ENCODE assay signal across 19 mouse cellular contexts in genomic region chr10:120189276-120189675, GRCm38 (mm10). TPM values are rescaled to one million over a fixed set of nuclear protein-coding genes. Genes with fewer than 3 reads are reported as not detected.
DNase-seq lines count a peak whose midpoint lies in the region; ATAC-seq and TF ChIP-seq lines count a peak whose summit lies in the region.
"Had no signal": no experiment of that assay in that cellular context is flagged by ENCODE, and none has a peak within 500 bp of the region (broad histone marks: within the 10 kb centered on the region; RNA-seq: fewer than 3 reads in every experiment).

No protein-coding gene starts in this region.

- no peak for DNase-seq in liver, embryonic 13.5 days
- DNase-seq in liver, embryonic 11.5 days (ENCODE audit: low spot score): no peak
- DNase-seq in liver, embryonic 14.5 days (ENCODE audit: low read depth in 3 of 3, low spot score in 3 of 3): no peak
- no peak for DNase-seq in cerebellum, adult 8-10 months
- DNase-seq in layer of hippocampus, adult 9-11 months: no peak
- DNase-seq: adrenal gland, adult 2 months; cerebellum, postnatal 14 days; kidney, postnatal 14 days; layer of hippocampus, postnatal 36 days; left cerebral cortex, postnatal 4 days; lung, embryonic 14.5 days had no signal

- H3K9me3 ChIP-seq in liver, embryonic 13.5 days (replicated peaks): no peaks in the 10 kb centered on the region
- H3K9me3 ChIP-seq in liver, embryonic 11.5 days (ENCODE audit: control insufficient read depth, low read length): no peaks in the 10 kb centered on the region
- no peaks in the 10 kb centered on the region for H3K9me3 ChIP-seq in liver, embryonic 14.5 days (ENCODE audit: control insufficient read depth, low read length)
- H3K9me3 ChIP-seq: embryonic facial prominence, embryonic 13.5 days; heart, embryonic 10.5 days; midbrain, embryonic 10.5 days had no signal

- WGBS in liver, embryonic 13.5 days (ENCODE audit: insufficient replicate concordance): 17% methylated on average over 11 of the region's 11 CpGs
- 47% methylated on average over 11 of the region's 11 CpGs for WGBS in liver, embryonic 11.5 days
- 15% methylated on average over 11 of the region's 11 CpGs for WGBS in liver, embryonic 14.5 days (ENCODE audit: insufficient replicate concordance)

- H3K4me3 ChIP-seq in liver, embryonic 13.5 days (replicated peaks): no peak overlapping the region
- H3K4me3 ChIP-seq in liver, embryonic 11.5 days (ENCODE audit: low read depth, low read length): no peak overlapping the region
- no peak overlapping the region for H3K4me3 ChIP-seq in liver, embryonic 14.5 days (ENCODE audit: insufficient read depth in 1 of 2, low read depth in 2 of 2, low read length in 2 of 2)
- H3K4me3 ChIP-seq: embryonic facial prominence, embryonic 13.5 days; heart, embryonic 10.5 days; hindbrain, embryonic 10.5 days; midbrain, embryonic 10.5 days; myocyte had no signal

- TF ChIP-seq CTCF in liver, embryonic 14.5 days (IDR thresholded peaks at IDR 0.05; ENCODE audit: low read depth): no peak

- peaks cover 9% of the 10 kb centered on the region; the same call in 1 of the 2 replicates for H3K4me1 ChIP-seq in liver, embryonic 13.5 days (replicated peaks)
- H3K4me1 ChIP-seq in liver, embryonic 11.5 days (replicated peaks; ENCODE audit: control insufficient read depth, insufficient read depth, low read length): no peaks in the 10 kb centered on the region
- H3K4me1 ChIP-seq in liver, embryonic 14.5 days (replicated peaks; ENCODE audit: control insufficient read depth in 2 of 2, insufficient read depth in 2 of 2, low read length in 1 of 2): peaks cover 0 to 4% of the 10 kb centered on the region in 2 experiments; a peak in 1 of 4 replicates
- H3K4me1 ChIP-seq: heart, embryonic 10.5 days had no signal

- no peak for TF ChIP-seq EP300 in liver, embryonic 14.5 days (IDR thresholded peaks at IDR 0.05; ENCODE audit: low read depth)

- H3K9ac ChIP-seq in liver, embryonic 13.5 days: no peak overlapping the region
- H3K9ac ChIP-seq in liver, embryonic 11.5 days (ENCODE audit: low read depth, low read length): no peak overlapping the region
- H3K9ac ChIP-seq in liver, embryonic 14.5 days (replicated peaks): no peak overlapping the region
- H3K9ac ChIP-seq: embryonic facial prominence, embryonic 13.5 days; lung, embryonic 14.5 days had no signal

- no peak overlapping the region for H3K27ac ChIP-seq in liver, embryonic 13.5 days
- no peak overlapping the region for H3K27ac ChIP-seq in liver, embryonic 11.5 days (ENCODE audit: low read depth, low read length)
- H3K27ac ChIP-seq in liver, embryonic 14.5 days: no peak overlapping the region
- H3K27ac ChIP-seq: embryonic facial prominence, embryonic 13.5 days; heart, embryonic 10.5 days; hindbrain, embryonic 10.5 days; midbrain, embryonic 10.5 days had no signal

- no peak for ATAC-seq in liver, embryonic 13.5 days (ENCODE audit: low read depth)
- ATAC-seq in liver, embryonic 11.5 days (replicated peaks; ENCODE audit: low FRiP score): no peak
- ATAC-seq in CD4-positive, CD25-positive, alpha-beta regulatory T cell, adult 4 months: peak; percentile 27
- ATAC-seq in liver, embryonic 14.5 days (ENCODE audit: insufficient read depth): no peak
- ATAC-seq in neutrophil, adult 5-6 weeks (ENCODE audit: extremely low read depth, insufficient number of reproducible peaks, low FRiP score, poor library complexity, severe bottlenecking): peak; percentile 40; the same call in 1 of the 2 replicates
- ATAC-seq: inflammation-experienced regulatory T-cells, adult 6 months had no signal

- H3K4me2 ChIP-seq in liver, embryonic 13.5 days: peak overlapping the region; percentile 29; the same call in 1 of the 2 replicates
- H3K4me2 ChIP-seq in liver, embryonic 11.5 days: no peak overlapping the region
- H3K4me2 ChIP-seq in liver, embryonic 14.5 days (ENCODE audit: low read depth): peak overlapping the region; percentile 18; the same call in 1 of the 2 replicates
- H3K4me2 ChIP-seq: embryonic facial prominence, embryonic 13.5 days; lung, embryonic 14.5 days had no signal

- no peaks in the 10 kb centered on the region for H3K36me3 ChIP-seq in liver, embryonic 13.5 days
- H3K36me3 ChIP-seq in liver, embryonic 11.5 days (ENCODE audit: control insufficient read depth, insufficient read depth, low read length): no peaks in the 10 kb centered on the region
- no peaks in the 10 kb centered on the region for H3K36me3 ChIP-seq in liver, embryonic 14.5 days (replicated peaks; ENCODE audit: control insufficient read depth, insufficient read depth, low read depth)
- H3K36me3 ChIP-seq: embryonic facial prominence, embryonic 13.5 days; heart, embryonic 10.5 days; hindbrain, embryonic 10.5 days; midbrain, embryonic 10.5 days had no signal

- H3K27me3 ChIP-seq in liver, embryonic 13.5 days: no peaks in the 10 kb centered on the region
- no peaks in the 10 kb centered on the region for H3K27me3 ChIP-seq in liver, embryonic 11.5 days (replicated peaks; ENCODE audit: control insufficient read depth, insufficient read depth, low read length)
- H3K27me3 ChIP-seq in liver, embryonic 14.5 days (ENCODE audit: control insufficient read depth, insufficient read depth, low read length): no peaks in the 10 kb centered on the region
- H3K27me3 ChIP-seq: embryonic facial prominence, embryonic 13.5 days had no signal

RNA-seq across cellular contexts. Expression of gene Tmbim4, which starts 12.1 kb away (rescaled TPM):
- polyA plus RNA-seq in liver, embryonic 13.5 days (2015; fragmentation: Nextera tagmentation; extraction: Ambion mirVana): 85.3 and 86.9 TPM in 2 replicates
- polyA plus RNA-seq in liver, embryonic 11.5 days (2014; fragmentation: Nextera tagmentation; extraction: Ambion mirVana): 111 and 114 TPM in 2 replicates
- 100 to 1,000 TPM; 129 to 132 TPM for polyA plus RNA-seq in CD4-positive, CD25-positive, alpha-beta regulatory T cell, adult 4 months (2017; shearing (Covaris generic))
- 40.1 and 52.9 TPM in 2 replicates for polyA plus RNA-seq in liver, embryonic 14.5 days (2012; rRNA removed)
- polyA plus RNA-seq in liver, embryonic 14.5 days (2014; fragmentation: Nextera tagmentation; extraction: Ambion mirVana): 80.4 and 82.2 TPM in 2 replicates
- 96.5 and 104 TPM in 2 replicates for total RNA-seq in neutrophil, adult 5-6 weeks (2017)

RNA-seq across cellular contexts. Expression of gene Irak3, which starts 12.7 kb away (rescaled TPM):
- 0.80 and 1.1 TPM in 2 replicates for polyA plus RNA-seq in liver, embryonic 13.5 days (2015; fragmentation: Nextera tagmentation; extraction: Ambion mirVana)
- polyA plus RNA-seq in liver, embryonic 11.5 days (2014; fragmentation: Nextera tagmentation; extraction: Ambion mirVana): 0.57 and 0.67 TPM in 2 replicates
- polyA plus RNA-seq in CD4-positive, CD25-positive, alpha-beta regulatory T cell, adult 4 months (2017; shearing (Covaris generic)): 1 to 10 TPM; 3.9 to 4.5 TPM
- 0.70 and 0.78 TPM in 2 replicates for polyA plus RNA-seq in liver, embryonic 14.5 days (2012; rRNA removed)
- polyA plus RNA-seq in liver, embryonic 14.5 days (2014; fragmentation: Nextera tagmentation; extraction: Ambion mirVana): 0.85 and 1.4 TPM in 2 replicates
- 48.1 and 59.9 TPM in 2 replicates for total RNA-seq in neutrophil, adult 5-6 weeks (2017)

RNA-seq across cellular contexts. Expression of gene Llph, which starts 37.6 kb away (rescaled TPM):
- polyA plus RNA-seq in liver, embryonic 13.5 days (2015; fragmentation: Nextera tagmentation; extraction: Ambion mirVana): 42.6 and 48.5 TPM in 2 replicates
- 86.5 and 92.3 TPM in 2 replicates for polyA plus RNA-seq in liver, embryonic 11.5 days (2014; fragmentation: Nextera tagmentation; extraction: Ambion mirVana)
- polyA plus RNA-seq in CD4-positive, CD25-positive, alpha-beta regulatory T cell, adult 4 months (2017; shearing (Covaris generic)): 10 to 100 TPM; 56.9 to 77.4 TPM
- polyA plus RNA-seq in liver, embryonic 14.5 days (2012; rRNA removed): 11.6 and 33.6 TPM in 2 replicates
- 31.9 and 32.2 TPM in 2 replicates for polyA plus RNA-seq in liver, embryonic 14.5 days (2014; fragmentation: Nextera tagmentation; extraction: Ambion mirVana)
- 37.6 and 42.4 TPM in 2 replicates for total RNA-seq in neutrophil, adult 5-6 weeks (2017)

Comparison
In these comparisons a context has a peak if more than half of its experiments do, and no peak if none do; other contexts are left out.
1. ATAC-seq: peak in CD4-positive, CD25-positive, alpha-beta regulatory T cell, adult 4 months (single experiment) and neutrophil, adult 5-6 weeks (single experiment); none in liver, embryonic 13.5 days (single experiment), liver, embryonic 11.5 days (single experiment) and liver, embryonic 14.5 days (single experiment).